Mouse (Mus musculus) ES-E14 (cell line): ENCODE measurements around the gene C1qtnf7.

Source experiments
- CHD2 ChIP-seq: IDR thresholded peaks from 2 replicates; pipeline ENCODE4 v1.6.1; 2014; ENCODE audit warnings: mild to moderate bottlenecking, low read depth, low read length, inconsistent platforms
- HCFC1 ChIP-seq: IDR thresholded peaks from 2 replicates; pipeline ENCODE4 v1.6.1; 2012; ENCODE audit warnings: low read length, inconsistent platforms, borderline replicate concordance; ENCODE audit not compliant: insufficient read depth
- MAFK ChIP-seq: IDR thresholded peaks from 2 replicates; pipeline ENCODE4 v1.6.1; 2014; ENCODE audit warnings: mild to moderate bottlenecking, low read depth, low read length, inconsistent platforms; ENCODE audit not compliant: insufficient read depth
- ZC3H11A ChIP-seq: IDR thresholded peaks from 2 replicates; pipeline ENCODE4 v1.6.1; 2012; ENCODE audit warnings: low read depth, mild to moderate bottlenecking, inconsistent platforms, low read length, borderline replicate concordance

GRCm38 (mm10) chr5:43621575-43622299 is 106.4 kb downstream of the C1qtnf7 start:
- TF ChIP-seq HCFC1 (no peak), ZC3H11A (no peak), MAFK (no peak), CHD2 (no peak)
